Mouse (Mus musculus): Measurements from ENCODE around the gene Ppme1.

Gene Ppme1

DNA sequence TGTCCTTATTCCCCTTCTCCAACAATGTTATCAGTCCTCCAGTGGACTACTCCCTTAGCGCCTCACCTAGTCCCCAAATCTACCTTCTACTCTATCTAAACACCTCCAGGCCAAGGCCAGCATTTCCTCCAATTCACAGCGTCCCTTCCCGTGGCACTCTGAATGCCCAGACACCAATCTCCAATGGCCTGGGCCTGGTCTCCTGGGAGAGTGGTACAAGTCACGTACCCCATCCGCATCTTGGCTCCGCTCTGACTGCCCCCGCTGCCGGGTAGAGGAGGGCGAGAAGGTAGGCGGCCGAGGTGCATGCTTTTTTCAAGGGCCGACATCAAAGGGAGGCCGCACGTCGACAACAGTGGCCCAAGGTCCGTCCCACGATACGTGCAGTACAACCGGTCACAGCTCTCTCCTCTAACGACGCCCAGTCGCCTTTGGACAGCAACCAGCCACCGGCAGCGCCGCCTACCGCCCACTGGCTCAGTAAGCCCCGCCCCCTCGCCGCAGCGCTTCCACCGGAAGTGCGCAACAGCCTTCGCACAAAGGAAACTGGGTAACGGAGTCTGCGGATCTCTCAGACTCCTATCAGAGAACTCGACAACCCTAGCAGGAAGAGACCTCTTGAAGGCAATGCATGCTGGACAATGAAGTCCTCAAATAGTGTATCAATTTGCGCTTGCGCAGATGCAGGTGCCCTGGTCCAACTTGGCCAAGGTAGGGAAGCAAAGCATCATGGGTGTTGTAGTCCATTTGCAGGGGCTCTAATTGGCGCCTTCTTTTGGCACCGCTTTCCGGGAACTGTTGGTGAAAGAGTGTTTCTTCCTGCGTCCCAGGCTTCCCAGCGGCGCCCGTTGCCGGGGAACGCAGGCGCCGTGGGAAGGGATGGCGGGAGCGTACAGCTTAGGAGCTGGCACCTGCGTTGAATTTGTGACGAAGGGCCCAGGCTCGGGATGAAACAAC is at the start of gene Ppme1, which contains the start of gene C2cd3:
Ppme1 (minus strand) TSS at position 813 of the 957 bp plus-strand sequence.
C2cd3 (plus strand) TSS at position 739 of the 957 bp plus-strand sequence.
- DNase-seq (ENCODE audit: low read depth), result peak; percentile 99

DNA sequence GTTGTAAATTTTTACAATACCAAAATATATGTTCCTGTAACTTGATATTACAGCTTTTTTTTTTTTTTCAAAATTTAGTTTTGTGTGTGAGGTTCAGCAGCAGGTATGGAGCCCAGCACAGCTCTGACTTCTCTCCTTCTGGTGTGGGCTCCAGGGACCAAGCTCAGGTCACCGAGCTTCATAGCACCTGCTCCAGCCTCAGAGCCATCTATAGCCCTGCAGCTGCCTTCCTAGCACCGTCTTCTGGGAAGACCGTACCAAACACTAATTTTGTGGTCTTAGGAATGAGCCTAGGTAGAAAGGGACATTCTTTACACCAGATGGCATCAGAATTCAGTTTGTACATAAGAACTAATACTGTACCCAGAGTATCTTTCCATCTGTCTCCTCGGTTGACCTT is 36.6 kb upstream of the Ppme1 start:
- no peak for DNase-seq (ENCODE audit: low read depth)

DNA sequence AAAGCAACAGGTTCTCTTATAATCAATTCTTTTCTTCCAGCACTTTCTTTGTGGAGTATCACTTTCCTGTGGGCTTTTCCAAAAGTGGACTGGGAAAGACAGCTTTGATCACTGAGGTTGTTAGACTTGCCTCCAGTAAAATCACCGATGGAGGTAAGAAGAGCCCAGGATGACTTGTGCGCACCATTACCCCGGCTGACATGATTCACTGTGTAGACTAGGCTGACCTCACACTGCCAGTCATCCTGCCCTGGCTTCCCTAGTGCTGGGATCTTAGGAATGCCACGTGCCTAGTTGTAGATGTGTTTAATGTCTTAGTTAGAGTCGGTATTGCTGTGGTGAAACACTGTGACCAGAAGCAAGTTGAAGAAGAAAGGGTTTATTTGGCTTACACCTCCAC is 35.6 kb upstream of the Ppme1 start:
- DNase-seq (ENCODE audit: low read depth), result no peak

DNA sequence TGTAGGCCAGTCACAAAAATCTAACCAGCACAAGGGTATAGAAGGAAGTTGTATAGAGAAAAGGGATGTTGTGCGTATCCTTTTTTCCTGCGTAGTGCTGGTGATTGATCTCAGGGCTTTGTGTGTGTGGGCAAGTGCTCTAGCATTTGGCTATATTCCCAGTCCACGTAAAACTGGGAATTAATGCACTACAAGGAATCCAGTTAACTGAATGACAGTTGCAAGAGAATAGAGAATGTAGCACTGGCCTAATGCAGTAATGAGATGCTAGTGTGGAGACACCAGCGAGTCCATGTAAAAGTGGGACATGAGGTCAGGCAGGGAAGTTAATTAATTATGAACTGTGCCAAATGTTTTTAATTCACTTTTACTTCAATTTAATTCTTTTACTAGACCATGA is 30.6 kb upstream of the Ppme1 start:
- DNase-seq (ENCODE audit: low read depth), result no peak

DNA sequence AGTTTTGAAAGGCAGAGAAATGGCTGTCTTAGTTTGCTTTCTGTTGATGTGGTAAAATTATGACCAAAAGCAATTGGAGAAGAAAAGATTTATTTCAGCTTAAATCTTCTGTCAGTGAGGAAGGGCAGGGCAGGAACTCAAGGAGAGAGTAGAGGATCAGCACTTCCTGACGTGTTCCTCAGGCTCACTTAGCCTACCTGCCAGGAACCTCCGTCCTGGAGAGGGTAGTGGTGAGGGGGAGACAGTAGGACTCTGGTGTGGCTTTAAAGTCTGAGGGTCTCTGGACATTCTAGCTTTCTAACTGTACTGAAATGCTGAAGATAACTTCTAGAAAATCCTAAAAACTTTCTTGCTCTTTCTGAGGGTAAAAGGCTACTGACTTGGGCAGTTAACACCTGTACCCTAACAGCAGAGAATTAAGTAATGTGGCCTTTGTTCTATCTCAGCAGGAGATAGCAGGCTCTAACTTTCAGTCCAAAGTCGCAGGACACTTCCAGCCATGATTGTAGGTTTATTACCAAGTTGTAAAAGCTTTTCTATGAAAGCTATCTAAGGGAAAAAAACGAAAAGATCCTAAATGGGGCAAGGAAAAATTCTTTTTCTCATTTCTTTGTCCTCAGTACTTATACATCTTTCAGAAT is 28.9 kb upstream of the Ppme1 start:
- no peak for DNase-seq (ENCODE audit: low read depth)

DNA sequence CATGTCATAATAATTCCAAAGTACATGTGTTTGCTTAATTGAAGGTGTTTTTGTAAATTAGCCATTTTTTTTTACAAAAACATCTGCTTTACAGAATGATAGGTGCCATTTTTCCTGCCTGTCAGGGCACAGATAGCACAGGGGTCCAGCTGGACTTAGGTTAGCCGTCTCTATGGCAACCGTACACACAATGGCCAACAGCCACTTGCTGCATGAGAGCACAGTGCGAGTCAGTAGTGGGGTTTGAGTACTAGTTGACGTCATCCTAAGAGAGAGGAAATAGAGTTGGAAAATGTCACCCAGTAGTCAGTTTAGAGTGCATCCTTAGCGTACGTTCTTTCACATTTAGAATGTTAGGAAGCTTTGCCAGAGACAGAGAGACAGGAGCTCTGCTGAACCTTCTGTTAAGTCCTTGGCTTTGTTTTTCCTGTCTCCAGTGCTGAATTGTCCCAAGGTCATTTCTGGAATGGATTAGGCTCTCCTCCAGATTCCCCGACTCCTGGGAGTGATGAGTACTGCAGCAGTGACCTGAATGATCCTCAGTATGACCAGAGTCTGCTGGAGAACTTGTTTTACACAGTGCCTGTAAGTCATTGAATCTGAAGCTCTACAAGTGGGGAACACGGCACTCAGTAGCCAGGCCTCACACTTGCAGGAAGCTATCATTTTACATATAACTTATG is 27.3 kb upstream of the Ppme1 start:
- DNase-seq (ENCODE audit: low read depth), result no peak

DNA sequence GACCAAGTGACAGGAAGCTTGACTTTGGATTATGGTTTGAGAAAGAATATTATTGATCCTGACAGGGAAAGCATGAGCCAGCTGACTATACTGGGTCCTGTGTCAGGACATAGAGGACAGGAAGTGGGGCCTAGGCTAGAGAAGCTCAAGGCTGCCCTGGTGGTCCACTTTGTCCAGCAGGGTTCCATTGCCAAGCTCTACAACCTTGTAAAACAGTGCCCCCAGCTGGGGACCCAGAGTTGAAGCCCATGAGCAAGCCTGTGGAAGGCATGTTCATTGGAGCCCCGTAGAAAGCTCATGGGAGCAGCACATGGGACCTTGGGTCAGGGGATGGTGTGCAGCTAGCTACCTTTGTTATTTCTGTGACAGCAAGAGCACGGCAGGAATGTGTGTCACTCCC is 20.2 kb upstream of the Ppme1 start:
- DNase-seq (ENCODE audit: low read depth), result no peak

DNA sequence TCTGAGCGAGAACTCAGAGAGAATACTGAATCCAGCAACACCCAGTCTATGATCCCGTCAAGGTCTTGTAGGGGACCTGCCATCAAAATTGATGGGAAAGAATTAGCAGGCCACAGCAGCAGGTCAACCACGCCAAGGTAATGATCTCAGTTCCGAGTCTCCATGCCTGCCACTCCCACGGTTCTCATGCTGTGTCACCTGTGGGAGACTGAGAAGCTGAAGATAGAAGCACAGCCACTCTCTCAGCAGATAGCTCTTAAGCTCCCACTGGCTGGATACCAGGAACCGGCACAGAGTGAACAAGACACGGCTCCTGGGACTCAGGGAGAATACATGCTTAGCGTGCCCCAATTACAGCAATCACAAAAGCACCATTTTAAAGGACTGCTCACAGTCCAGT is 18.1 kb upstream of the Ppme1 start:
- DNase-seq (ENCODE audit: low read depth), result no peak

DNA sequence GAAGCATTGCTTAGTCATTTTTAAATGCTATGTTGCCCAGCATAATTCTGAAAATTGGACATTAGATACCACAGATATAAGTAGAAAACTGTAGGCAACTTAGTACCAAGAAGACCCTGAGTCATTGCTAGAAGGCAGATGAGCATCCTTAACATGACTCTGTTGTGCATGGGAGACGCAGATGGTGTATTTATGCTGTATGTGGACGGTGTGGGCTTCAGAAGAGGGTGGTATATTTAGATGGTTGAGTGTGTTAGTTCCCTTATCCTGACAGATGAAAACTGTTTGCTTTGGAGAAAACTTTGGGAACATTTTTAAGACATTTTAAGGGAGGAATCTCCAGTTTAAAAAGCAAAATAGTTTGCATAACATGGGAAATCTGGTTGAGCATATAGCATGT is 16.1 kb upstream of the Ppme1 start:
- DNase-seq (ENCODE audit: low read depth), result no peak

DNA sequence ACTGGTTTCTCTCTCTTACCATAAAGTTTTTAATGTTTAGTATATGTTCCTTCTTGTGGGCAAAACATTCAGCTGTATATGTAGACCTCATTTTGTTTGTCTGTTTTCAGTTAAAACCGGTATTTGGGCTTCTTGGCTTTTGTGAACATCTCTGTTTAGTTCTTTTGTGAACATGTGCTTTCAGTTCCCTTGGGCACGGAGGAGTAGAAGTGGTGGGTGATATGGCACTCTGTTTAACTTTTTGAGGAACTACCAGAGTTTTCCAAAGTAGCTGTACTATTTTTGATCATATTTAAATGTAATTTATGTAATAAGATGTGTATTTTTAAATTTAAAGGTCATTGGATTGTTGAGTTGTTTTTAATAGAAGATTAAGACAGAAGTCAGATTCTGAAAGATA is 11.1 kb upstream of the Ppme1 start:
- DNase-seq (ENCODE audit: low read depth), result no peak

DNA sequence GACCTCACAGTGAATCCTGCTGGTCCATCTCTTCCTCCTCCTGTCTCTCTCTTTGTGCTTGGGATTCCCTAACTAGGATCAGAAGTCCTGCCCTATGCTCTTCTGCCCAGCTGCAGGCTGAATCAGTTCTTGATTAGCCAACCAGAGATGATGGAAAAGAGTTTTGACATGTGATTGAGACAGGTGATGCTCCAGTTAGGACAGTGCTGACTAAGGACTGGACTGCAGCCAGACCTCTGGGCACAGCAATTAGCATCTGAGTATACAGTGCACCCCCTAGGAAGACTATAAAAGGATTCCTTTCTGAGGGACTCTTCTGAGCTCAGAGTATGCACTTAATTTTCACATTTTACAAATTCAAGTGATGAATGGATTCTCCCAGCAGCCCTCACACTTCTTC is 9.1 kb upstream of the Ppme1 start:
- no peak for DNase-seq (ENCODE audit: low read depth)

DNA sequence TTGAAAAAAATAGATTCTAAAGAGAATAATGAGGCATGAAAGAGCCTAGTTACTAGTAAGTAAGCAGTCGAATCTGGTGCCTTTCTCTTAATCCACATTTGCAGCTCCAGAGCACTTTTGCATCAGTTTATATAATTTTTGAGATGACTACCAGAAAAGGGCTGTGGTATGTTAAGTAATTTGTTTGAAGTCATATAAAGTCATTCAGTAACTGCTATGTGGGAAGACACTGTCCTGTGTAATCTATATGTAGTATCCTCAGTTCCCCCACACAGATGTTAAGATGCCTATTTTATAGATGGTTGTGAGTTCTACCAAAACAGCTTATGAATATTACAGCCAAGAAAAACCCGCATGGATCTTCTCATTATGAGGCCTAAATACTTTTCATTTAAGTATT is 6.2 kb upstream of the Ppme1 start:
- DNase-seq (ENCODE audit: low read depth), result no peak

DNA sequence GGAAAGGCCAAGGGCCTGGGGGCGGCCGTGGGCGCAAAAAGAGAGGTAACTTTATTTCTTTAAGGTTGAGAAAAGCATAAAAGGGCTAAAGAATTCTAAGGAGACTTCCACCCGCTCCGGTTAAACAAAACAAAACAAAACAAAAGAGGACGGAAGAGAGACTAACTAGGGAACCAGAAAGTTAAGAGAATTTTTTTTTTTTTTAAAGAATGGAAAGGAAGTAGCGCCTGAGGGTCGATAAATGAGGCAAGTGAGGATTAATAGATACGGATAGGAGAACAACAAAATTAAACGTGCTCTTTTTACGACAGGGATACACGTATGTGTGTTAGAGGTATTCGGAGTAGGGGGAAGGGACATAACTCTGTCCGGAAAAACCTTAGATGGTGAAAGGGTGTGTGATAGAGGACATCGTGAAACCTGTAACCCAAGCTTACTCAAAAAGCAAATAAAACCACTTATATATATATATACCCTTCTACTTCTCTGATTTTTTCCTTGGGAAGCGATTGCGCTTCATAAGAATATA is 409 bp upstream of the Ppme1 start:
- peak; percentile 68 for DNase-seq (ENCODE audit: low read depth)

DNA sequence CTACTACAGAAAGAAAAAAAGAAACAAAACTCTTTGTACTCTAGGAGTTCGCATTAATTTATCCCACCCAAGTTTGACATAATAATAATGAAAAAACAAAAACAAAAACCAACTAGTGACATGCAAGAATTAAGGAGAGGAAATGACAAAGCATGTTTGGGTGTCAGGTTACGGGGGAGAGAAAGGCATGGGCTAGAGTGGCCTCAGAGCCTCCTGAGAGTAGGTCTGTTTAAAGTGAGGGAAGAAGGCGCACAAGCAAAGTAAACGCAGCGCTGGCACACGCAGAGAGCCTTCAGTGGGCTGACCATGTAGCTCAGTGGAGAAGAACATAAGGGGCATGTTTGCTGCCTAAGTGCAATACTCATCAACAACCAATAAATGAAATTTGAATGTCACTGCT is 7.2 kb downstream of the Ppme1 start:
- DNase-seq (ENCODE audit: low read depth), result no peak

DNA sequence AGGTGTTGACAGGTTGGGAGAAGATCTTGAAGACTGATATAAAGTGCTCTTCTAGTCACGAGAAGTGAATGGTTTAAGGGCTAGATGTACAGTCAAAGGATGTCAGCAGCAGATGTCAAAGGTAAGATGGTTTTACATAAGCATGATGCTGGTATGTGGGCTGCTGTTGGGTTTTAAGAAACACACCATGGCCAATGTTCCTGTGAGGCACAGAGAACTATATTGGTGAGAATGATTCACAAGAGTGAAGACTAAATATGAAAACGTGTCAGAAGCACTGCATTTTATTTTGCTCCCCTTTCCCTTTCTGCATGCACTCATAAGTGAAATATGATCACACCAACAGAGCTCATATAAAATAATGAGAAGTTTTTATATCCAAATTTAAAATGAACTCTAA is 8.9 kb downstream of the Ppme1 start:
- DNase-seq (ENCODE audit: low read depth), result no peak

DNA sequence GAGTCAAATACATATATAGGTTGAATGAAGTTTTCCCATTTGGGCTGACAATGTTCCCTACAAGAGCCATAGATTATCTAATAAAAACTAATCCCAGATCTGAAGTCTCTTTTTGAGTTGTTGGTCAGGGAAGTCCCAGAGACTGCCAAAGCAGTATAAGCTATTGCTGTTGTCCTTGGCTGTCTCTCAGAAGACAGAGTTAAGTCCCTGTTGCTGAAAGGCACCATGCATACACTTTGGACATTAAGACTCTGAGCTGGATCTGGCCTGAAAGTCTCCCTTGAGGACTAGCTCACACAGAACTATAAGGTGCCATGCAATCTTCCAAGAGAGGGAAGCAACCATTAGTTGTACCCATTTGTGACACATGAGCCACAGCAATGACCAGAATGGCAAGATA is 14.3 kb downstream of the Ppme1 start:
- DNase-seq (ENCODE audit: low read depth), result no peak

DNA sequence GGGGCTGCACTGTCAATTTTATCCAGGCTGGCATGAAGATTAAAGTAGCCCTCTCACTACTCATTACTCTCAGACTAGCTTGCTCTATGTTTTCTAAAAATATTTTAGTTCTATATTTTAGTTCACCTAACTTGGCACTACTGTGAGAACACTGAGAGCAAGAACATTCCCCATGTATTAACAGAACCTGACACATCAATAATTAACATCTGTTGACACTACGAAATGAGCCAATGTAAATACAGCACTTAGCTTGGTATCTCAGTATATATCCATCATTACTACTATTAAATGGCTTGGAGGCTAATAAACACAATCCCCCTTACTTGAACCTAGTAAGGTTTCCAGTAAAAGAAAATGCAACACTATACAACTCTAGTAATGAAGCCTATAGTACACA is 15.3 kb downstream of the Ppme1 start:
- DNase-seq (ENCODE audit: low read depth), result no peak

DNA sequence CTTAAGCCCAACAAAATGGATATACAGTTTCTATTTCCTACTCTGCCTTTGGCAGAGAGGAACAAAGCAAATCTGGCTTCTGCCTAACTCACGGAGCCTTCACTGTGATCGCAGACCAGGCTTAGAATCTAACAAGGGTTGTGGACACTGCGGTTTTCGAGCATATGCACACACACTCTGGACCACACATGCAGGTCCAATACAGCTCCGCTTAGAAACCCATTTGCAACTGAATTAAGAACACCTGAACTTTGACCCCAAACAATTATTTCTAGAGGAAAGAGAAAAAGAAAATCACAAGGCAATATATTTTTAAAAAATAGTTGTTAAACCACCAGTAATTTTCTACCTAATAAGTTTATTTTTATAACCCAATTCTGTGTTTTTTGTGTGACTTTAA is 15.8 kb downstream of the Ppme1 start:
- no peak for DNase-seq (ENCODE audit: low read depth)

DNA sequence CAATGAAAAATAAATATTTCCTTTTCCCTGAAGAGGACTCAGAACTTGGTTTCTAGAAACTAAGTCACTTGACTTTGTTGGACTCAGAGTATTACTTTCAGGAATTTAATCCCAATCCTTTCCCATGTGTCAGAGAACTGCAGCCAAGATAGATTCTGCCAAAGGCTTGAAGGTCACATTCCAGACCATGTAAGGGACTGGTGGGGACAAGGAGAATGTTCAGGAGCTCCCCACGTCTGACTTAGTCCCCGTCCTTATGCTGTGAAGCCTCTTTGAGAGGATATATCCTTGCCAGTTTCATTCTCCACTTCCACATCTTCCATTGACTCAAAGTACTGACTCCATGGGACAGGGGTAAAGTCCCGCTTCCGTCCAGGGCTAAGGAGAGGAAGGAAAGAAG is 17.1 kb downstream of the Ppme1 start:
- no peak for DNase-seq (ENCODE audit: low read depth)

DNA sequence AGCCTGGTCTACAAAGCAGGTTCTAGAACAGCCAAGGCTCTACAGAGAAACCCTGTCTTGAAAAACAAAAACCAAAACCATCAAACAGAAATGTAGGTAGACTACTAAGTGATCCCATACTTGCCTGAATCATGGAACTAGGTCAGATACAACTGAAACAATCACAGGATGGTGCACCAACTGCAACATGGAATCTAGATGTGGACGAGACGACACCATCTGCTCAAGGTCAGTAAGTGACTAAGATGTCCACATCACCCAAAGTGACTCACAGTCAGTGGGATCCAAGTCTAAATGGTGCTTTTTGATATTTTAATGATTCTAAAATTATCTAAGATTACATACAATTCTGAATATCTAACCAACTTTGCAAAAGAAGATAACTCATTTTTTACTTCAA is 36.2 kb downstream of the Ppme1 start:
- no peak for DNase-seq (ENCODE audit: low read depth)

DNA sequence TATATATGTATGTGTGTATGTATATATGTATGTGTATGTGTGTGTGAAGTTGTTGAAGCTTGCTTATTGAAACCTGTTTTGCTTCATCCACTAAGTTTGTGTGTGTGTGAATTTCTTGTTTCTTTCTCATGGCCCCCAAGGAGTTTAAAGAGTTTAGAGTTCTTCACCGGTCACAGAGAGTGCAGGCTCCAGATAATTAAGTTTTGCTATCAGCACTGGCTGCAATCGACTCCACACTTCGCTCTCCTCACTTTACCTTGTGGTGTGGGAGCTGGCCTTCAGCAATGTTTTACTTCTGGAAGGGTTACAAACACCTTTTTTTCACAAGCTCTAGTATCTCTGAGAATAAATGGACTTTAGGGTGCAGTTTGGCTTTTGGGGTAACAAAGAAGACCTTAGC is 40.8 kb downstream of the Ppme1 start:
- no peak for DNase-seq (ENCODE audit: low read depth)

DNA sequence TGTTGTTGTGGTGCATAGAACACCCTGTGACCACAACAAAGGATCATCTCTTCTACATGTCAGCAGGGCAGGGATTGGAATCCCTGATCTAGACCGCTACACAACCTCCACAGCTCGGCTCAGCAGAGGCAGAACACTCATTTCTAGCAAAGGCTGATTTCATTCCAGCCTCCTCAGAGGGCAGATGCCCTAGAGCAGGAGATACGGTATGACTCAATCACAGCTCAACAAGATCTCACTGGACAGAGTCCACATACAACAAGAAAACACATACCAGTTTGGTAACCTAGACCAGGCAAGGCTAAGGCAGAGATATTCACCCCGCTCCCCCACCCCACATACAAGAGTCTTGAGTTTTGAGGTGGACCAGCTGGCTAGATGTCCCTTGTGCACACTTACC is 43.5 kb downstream of the Ppme1 start:
- DNase-seq (ENCODE audit: low read depth), result no peak

DNA sequence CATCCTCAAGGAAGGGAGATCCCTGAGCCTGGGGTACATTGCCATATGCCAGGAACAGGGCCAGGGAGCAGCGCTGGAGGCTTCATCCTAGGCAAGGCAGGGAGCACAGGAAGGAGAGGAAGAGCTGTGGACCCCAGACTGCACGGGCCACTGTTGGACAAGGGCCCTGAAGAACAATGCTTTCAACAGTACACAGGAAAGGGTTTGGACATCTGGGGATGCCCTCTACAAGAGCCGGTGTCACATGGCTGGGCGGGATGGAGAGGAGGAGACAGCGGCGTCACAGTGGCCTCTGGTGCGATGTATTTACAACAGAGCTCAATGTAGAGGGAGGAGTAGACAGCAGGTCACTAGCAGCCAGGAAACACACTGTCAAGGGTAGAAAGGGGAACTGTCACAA is 44.6 kb downstream of the Ppme1 start:
- no peak for DNase-seq (ENCODE audit: low read depth)
